Mouse (Mus musculus): ENCODE results near the gene Nlrc4. TPM values are rescaled to one million over a fixed set of nuclear protein-coding genes. Genes with fewer than 3 reads are reported as not detected.

The Nlrc4 gene
- polyA plus RNA-seq, 1 experiment from 2014 or later = 15.0 TPM

DNA sequence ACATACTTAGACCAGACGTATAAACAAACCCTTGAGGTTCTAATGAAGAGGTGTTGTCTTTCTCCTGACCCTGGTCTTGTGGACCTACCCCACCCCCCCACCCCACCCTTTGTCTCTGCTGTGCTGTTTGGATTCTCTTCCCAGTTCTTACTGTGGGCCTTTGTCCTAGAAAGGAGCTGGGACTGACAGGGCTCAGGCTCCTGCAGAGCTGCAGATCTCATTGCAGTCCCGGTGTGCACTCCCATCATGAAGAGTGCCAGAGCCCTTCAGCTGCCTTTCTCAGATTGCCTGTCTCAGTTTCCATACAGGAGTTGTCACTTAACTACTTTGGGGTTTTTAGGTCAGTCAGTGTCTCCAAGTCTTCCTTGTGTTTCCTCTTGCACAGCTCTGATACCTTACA is 38.3 kb downstream of the Nlrc4 start:
- no peak overlapping the region for H3K4me2 ChIP-seq (replicated peaks; ENCODE audit: low read depth)
- H3K9ac ChIP-seq (ENCODE audit: low read depth, low read length) = no peak overlapping the region
- H3K4me1 ChIP-seq (replicated peaks; ENCODE audit: control insufficient read depth, insufficient read depth, low read length) = no peaks in the 10 kb centered on the region
- no peak for TF ChIP-seq CTCF (IDR thresholded peaks at IDR 0.05; ENCODE audit: low read depth)
- no peak overlapping the region for H3K27ac ChIP-seq (ENCODE audit: low read depth, low read length)
- no peak overlapping the region for H3K4me3 ChIP-seq (ENCODE audit: low read depth, low read length)
- H3K27me3 ChIP-seq (replicated peaks; ENCODE audit: control insufficient read depth, insufficient read depth, low read length) = no peaks in the 10 kb centered on the region
- ATAC-seq = no peak
- H3K36me3 ChIP-seq (ENCODE audit: control insufficient read depth, insufficient read depth) = peaks cover 68% of the 10 kb centered on the region
- no peaks in the 10 kb centered on the region for H3K9me3 ChIP-seq (ENCODE audit: control insufficient read depth)
- 87% methylated on average over 2 of the region's 2 CpGs for WGBS

DNA sequence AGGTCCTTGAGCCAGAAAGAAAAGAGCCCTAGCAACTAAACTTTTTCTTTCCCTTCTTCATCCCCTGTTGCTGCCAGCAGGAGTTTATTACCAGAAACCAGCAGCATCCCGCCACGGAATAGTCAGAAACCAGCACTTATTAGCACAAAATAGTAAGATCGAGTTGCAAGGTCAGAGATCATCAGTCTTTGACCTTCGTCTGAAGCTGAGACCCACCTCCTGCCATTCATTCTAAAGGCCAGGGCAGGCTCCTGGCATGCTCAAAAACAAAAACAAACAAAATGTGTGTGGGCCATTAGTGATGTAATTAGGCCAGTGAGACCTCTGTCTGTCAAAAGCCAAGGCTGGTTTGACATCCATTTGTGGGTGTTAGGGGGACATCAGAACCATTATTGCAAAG is 40.8 kb downstream of the Nlrc4 start:
- no peak overlapping the region for H3K4me3 ChIP-seq (ENCODE audit: low read depth, low read length)
- H3K4me1 ChIP-seq (replicated peaks; ENCODE audit: control insufficient read depth, insufficient read depth, low read length) = no peaks in the 10 kb centered on the region
- no peak for TF ChIP-seq CTCF (IDR thresholded peaks at IDR 0.05; ENCODE audit: low read depth)
- no peak for ATAC-seq
- H3K36me3 ChIP-seq (ENCODE audit: control insufficient read depth, insufficient read depth) = peaks cover 76% of the 10 kb centered on the region
- H3K27ac ChIP-seq (ENCODE audit: low read depth, low read length) = no peak overlapping the region
- no peaks in the 10 kb centered on the region for H3K27me3 ChIP-seq (replicated peaks; ENCODE audit: control insufficient read depth, insufficient read depth, low read length)
- H3K4me2 ChIP-seq (replicated peaks; ENCODE audit: low read depth) = no peak overlapping the region
- no peak overlapping the region for H3K9ac ChIP-seq (ENCODE audit: low read depth, low read length)
- WGBS = 66% methylated on average over 4 of the region's 4 CpGs
- no peaks in the 10 kb centered on the region for H3K9me3 ChIP-seq (ENCODE audit: control insufficient read depth)

DNA sequence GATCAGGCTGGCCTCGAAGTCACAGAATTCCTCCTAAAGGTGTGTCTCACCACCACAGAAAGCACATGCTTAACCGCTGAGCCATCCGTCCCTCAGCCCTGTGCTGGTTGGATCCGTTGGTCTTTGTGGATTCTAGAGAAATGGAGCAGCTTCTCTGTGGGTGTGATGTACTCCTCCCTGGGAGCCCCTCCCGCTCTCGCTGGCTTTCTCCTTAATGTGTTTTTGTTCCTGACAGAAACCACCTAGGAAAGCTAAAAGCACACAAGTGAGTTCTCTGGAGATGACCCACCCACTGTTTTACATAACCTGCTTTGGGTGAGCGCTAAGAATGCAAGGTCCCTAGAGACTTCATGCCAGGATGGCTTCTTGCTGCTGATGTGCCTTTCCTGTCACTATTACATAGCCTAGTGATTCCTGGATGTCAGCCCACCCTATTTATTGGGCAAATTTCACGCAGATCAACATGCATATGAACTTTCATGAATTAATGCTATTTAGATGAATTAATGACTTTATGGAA is 42.0 kb downstream of the Nlrc4 start:
- TF ChIP-seq CTCF (IDR thresholded peaks at IDR 0.05; ENCODE audit: low read depth) = no peak
- Histone ChIP-seq H3K27ac (ENCODE audit: low read depth, low read length) (no peak overlapping the region), H3K4me2 (replicated peaks; ENCODE audit: low read depth) (no peak overlapping the region), H3K4me3 (ENCODE audit: low read depth, low read length) (no peak overlapping the region), H3K36me3 (ENCODE audit: control insufficient read depth, insufficient read depth) (peaks cover 74% of the 10 kb centered on the region), H3K4me1 (replicated peaks; ENCODE audit: control insufficient read depth, insufficient read depth, low read length) (no peaks in the 10 kb centered on the region), H3K9me3 (ENCODE audit: control insufficient read depth) (no peaks in the 10 kb centered on the region), H3K9ac (ENCODE audit: low read depth, low read length) (no peak overlapping the region), H3K27me3 (replicated peaks; ENCODE audit: control insufficient read depth, insufficient read depth, low read length) (no peaks in the 10 kb centered on the region)
- WGBS = 90% methylated on average over 8 of the region's 8 CpGs
- no peak for ATAC-seq

DNA sequence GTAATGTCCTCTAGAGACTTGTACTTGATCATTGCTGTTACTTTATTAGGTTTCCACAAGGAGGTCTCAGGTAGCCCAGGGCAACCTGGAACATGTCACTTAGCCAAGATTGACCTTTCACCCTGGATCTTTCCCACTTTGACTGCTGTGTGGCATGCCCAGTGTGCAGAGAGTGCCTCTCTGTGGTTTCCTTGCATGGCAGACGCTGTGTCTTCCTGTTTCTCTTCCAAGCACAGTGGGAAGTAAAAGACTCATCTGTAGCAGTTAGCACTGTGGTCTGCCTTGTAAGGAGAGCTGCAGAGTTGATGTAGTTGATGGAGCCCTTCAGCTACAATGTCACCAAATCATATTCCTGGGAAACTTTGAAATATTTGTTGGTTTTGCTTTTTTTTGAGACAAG is 44.3 kb downstream of the Nlrc4 start:
- TF ChIP-seq CTCF (IDR thresholded peaks at IDR 0.05; ENCODE audit: low read depth) = no peak
- no peak for ATAC-seq
- no peak overlapping the region for H3K27ac ChIP-seq (ENCODE audit: low read depth, low read length)
- H3K36me3 ChIP-seq (ENCODE audit: control insufficient read depth, insufficient read depth) = peaks cover 66% of the 10 kb centered on the region
- H3K4me3 ChIP-seq (ENCODE audit: low read depth, low read length) = no peak overlapping the region
- no peak overlapping the region for H3K9ac ChIP-seq (ENCODE audit: low read depth, low read length)
- no peaks in the 10 kb centered on the region for H3K9me3 ChIP-seq (ENCODE audit: control insufficient read depth)
- 76% methylated on average over 1 of the region's 1 CpGs for WGBS
- no peak overlapping the region for H3K4me2 ChIP-seq (replicated peaks; ENCODE audit: low read depth)
- no peaks in the 10 kb centered on the region for H3K27me3 ChIP-seq (replicated peaks; ENCODE audit: control insufficient read depth, insufficient read depth, low read length)
- H3K4me1 ChIP-seq (replicated peaks; ENCODE audit: control insufficient read depth, insufficient read depth, low read length) = no peaks in the 10 kb centered on the region

DNA sequence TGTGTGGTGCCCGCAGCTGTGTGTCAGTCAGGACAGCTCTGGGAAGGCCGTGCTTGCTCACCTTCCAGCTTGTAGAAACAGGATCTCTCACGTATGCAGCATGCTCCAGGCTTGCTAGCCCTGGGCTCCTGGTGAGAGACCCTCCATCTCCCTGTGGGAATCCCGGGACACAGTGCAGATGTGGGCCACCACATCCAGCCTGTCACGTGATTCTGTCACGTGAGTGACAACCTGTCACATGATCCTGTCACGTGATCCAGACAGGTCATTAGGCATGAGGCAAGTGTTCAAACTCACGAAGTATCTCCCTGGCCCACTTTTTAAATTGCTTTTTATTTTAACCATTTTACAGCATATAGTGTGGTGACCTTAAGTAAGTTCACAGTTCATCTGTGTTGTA is 45.6 kb downstream of the Nlrc4 start:
- no peaks in the 10 kb centered on the region for H3K4me1 ChIP-seq (replicated peaks; ENCODE audit: control insufficient read depth, insufficient read depth, low read length)
- ATAC-seq = no peak
- no peak overlapping the region for H3K4me3 ChIP-seq (ENCODE audit: low read depth, low read length)
- H3K36me3 ChIP-seq (ENCODE audit: control insufficient read depth, insufficient read depth) = peaks cover 57% of the 10 kb centered on the region
- no peak for TF ChIP-seq CTCF (IDR thresholded peaks at IDR 0.05; ENCODE audit: low read depth)
- 84% methylated on average over 8 of the region's 8 CpGs for WGBS
- H3K9ac ChIP-seq (ENCODE audit: low read depth, low read length) = no peak overlapping the region
- no peaks in the 10 kb centered on the region for H3K9me3 ChIP-seq (ENCODE audit: control insufficient read depth)
- no peak overlapping the region for H3K4me2 ChIP-seq (replicated peaks; ENCODE audit: low read depth)
- no peaks in the 10 kb centered on the region for H3K27me3 ChIP-seq (replicated peaks; ENCODE audit: control insufficient read depth, insufficient read depth, low read length)
- no peak overlapping the region for H3K27ac ChIP-seq (ENCODE audit: low read depth, low read length)

DNA sequence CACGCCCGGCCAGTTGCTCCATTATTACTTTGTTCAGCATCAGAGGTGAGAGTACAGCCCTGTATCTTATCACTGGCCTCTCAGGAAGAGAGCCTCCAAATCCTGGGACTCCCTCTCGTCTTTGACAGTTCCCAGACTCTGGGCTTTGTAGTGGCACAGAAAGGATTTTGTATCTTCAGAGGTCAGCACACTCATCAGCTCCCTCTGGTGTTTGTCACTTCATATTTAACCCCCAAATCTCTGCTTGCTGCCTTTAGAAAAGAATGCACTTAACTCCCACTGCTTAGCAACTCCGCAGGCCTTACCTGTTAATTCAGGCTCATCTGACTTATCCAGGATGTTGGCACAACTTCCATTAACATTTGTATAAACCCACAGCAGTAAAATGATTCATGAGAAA is 49.2 kb downstream of the Nlrc4 start:
- Histone ChIP-seq H3K36me3 (ENCODE audit: control insufficient read depth, insufficient read depth) (peaks cover 58% of the 10 kb centered on the region), H3K27ac (ENCODE audit: low read depth, low read length) (no peak overlapping the region), H3K9ac (ENCODE audit: low read depth, low read length) (no peak overlapping the region), H3K9me3 (ENCODE audit: control insufficient read depth) (no peaks in the 10 kb centered on the region), H3K4me3 (ENCODE audit: low read depth, low read length) (no peak overlapping the region), H3K27me3 (replicated peaks; ENCODE audit: control insufficient read depth, insufficient read depth, low read length) (no peaks in the 10 kb centered on the region), H3K4me2 (replicated peaks; ENCODE audit: low read depth) (no peak overlapping the region), H3K4me1 (replicated peaks; ENCODE audit: control insufficient read depth, insufficient read depth, low read length) (no peaks in the 10 kb centered on the region)
- WGBS = 50% methylated on average over 4 of the region's 4 CpGs
- TF ChIP-seq CTCF (IDR thresholded peaks at IDR 0.05; ENCODE audit: low read depth) = peak; percentile 67
- ATAC-seq = no peak

DNA sequence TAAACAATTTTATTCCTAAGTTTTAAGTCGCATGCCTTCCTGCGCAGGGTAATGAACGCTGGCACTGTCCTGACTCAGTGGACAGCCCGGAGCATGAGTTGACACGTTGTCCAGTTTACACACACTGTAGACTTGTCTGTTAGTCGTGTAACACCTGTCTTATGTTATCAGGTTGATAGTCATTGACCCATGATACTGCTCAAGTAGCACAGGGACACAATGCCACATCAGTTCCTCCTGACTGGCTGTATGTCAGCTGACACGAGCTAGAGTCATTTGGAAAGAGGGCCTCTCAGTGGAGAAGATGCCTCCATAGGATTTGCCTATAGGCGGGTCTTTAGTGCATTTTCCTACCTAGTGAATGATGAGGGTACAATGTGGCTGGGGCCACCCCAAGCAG is 52.5 kb downstream of the Nlrc4 start:
- H3K27me3 ChIP-seq (replicated peaks; ENCODE audit: control insufficient read depth, insufficient read depth, low read length) = no peaks in the 10 kb centered on the region
- peak; percentile 82 for ATAC-seq
- no peak overlapping the region for H3K9ac ChIP-seq (ENCODE audit: low read depth, low read length)
- H3K4me1 ChIP-seq (replicated peaks; ENCODE audit: control insufficient read depth, insufficient read depth, low read length) = no peaks in the 10 kb centered on the region
- no peaks in the 10 kb centered on the region for H3K9me3 ChIP-seq (ENCODE audit: control insufficient read depth)
- WGBS = 57% methylated on average over 8 of the region's 8 CpGs
- H3K4me3 ChIP-seq (ENCODE audit: low read depth, low read length) = no peak overlapping the region
- no peak overlapping the region for H3K4me2 ChIP-seq (replicated peaks; ENCODE audit: low read depth)
- no peak for TF ChIP-seq CTCF (IDR thresholded peaks at IDR 0.05; ENCODE audit: low read depth)
- peaks cover 56% of the 10 kb centered on the region for H3K36me3 ChIP-seq (ENCODE audit: control insufficient read depth, insufficient read depth)
- peak overlapping the region; percentile 86 for H3K27ac ChIP-seq (ENCODE audit: low read depth, low read length)
